Mouse (Mus musculus): Measurements from ENCODE around the gene 4930556J24Rik. TPM values are rescaled to one million over a fixed set of nuclear protein-coding genes. Genes with fewer than 3 reads are reported as not detected.

Gene 4930556J24Rik
- total RNA-seq (2023): not detected

GRCm38 (mm10) chr11:3976678-3977077 is at the start of gene 4930556J24Rik:
Gene 4930556J24Rik, minus strand, starts transcription at chr11:3976778.

GRCm38 (mm10) chr11:3983291-3983862 is 6.8 kb upstream of the 4930556J24Rik start, which contains the start of gene Gal3st1:
Gene Gal3st1, plus strand, starts transcription at chr11:3983636.

DNA sequence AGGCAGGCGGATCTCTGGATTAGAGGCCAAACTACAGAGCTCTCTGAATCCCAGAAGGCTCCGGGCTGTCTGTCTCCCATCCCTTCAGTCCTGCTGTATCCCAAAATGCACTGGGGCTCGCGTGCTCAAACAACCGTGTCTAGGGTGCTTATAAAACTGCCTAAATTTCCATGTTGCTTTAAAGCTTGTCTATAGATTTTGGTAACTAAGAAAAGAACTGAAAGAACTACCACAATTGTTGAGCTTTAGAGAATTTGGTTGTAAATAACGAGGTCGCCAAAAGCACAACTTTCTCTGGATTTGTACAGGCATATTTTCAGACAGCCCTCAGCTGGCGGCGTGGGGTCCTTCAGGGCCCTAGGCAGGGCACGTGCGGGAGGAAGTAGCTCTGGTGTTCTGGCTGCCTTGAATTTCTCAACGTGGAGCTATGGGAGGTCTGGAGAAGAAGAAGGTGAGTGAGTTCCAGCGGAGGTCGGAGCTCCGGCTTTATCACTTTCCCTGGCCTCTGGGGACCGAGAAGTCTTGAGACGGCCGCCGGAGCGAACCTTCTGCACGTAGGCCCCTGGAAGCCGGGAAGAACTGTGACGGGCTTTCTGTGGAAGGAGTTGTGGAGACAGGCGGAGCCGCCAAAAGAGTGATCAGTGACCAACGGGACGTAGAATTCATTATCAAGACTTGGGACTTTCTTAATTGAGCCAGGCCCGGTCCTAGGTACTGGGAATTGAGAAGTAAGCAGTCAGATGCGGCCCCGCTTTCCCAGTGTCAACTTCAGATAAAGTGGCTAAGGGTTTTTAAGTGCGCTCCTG is 12.8 kb downstream of the 4930556J24Rik start, which contains the start of gene Pes1:
Pes1 (plus strand) TSS at position 366 of the 806 bp plus-strand sequence.

DNA sequence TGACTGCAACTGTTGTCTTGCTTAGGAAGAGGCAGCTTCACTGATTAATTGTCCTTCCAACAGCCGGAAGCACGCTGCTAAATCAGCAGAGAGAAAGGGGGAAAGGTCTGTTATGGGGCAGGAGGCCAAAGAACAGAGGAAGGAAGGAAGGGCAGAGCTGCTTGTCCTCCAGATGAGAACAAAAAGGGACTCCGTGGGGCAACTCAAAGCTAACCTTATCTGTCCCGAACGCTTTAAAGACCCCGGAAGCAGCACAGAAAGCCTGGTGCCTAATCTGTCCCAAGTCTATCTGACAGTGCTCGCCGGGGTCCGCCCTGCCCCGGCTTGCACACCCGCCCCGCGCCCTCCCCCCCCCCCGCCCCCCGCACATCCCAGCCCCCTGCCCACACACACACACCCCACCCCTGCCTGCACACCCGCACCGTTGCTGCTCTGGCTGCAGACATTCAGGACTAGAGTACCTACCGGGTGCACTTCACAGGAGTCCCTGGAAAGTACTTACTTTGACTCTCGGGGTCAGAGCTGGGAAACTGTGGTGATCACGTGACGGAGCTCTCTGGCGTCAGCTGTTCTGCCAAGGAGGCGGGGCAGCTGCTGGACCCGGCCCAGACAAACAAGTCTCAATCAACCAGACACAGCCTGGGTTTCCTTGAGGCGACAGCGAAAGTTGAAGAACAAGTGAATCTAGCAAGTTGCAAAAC is 44.9 kb downstream of the 4930556J24Rik start, which contains the start of gene Tcn2:
Tcn2 (minus strand) TSS at position 649 of the 701 bp plus-strand sequence.

GRCm38 (mm10) chr11:3914109-3914840 is 62.3 kb downstream of the 4930556J24Rik start, which contains the start of gene Slc35e4:
Gene Slc35e4, minus strand, starts transcription at chr11:3914664.

DNA sequence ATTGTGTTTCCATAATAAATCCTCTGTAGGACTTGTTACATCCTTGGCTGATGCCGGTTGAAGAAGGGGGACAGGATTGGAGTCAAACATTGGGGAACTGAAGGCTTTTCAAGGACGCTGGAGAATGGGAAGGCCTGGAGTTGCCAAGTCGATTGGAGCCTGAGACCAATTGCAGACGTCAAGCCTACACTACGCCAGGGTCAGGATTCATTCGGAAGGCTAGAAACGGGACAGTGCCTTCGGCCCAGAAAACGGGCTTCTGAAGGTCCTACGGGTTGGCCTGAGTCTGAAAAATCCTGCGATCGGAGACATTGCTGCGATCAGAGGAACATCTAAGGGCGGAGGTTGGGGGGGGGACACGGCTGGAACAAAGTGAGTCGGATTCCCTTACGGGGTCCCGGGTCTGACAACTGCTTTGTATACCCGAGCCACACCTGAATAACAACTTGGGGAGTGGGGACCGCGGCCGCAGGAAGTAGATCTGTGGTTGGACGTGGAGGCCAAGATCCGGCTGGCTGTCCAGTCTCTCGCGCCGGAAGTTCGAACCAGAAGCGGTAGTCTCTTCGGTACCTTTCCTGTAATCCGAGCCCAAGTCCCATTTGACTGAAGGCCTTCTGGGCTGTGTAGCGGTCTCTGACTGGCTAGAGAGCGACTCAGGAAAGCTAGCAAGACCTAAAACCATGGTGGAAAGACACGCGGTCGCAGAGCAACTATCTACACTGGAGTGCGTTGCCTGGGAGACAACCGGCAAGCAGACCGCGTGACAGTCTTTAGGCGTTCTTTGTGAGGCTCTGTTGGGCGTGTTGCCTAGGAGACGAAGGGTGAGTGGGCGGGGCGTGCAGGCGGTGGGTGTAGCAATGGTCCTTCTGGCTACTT is 81.9 kb downstream of the 4930556J24Rik start, which contains the start of the genes 4921536K21Rik and Dusp18:
4921536K21Rik (minus strand) TSS at position 693 of the 876 bp plus-strand sequence.
Dusp18 (plus strand) TSS at position 835 of the 876 bp plus-strand sequence.

Other genes with a start within 250 kb of the 4930556J24Rik start
- not detected for gene Osbp2, start 112.9 kb downstream of the 4930556J24Rik start, total RNA-seq (2023)
- not detected for gene 4921536K21Rik, start 81.7 kb downstream of the 4930556J24Rik start, total RNA-seq (2023)
- under 1 TPM; 0.62 to 0.79 TPM for gene Dusp18, start 81.5 kb downstream of the 4930556J24Rik start, total RNA-seq (2023)
- gene Slc35e4, start 62.1 kb downstream of the 4930556J24Rik start, total RNA-seq (2023): 1 to 10 TPM; 3.2 to 3.8 TPM
- gene Tcn2, start 44.6 kb downstream of the 4930556J24Rik start, total RNA-seq (2023): 10 to 100 TPM; 10.1 to 12.0 TPM
- 10 to 100 TPM; 66.0 to 70.9 TPM for gene Pes1, start 12.8 kb downstream of the 4930556J24Rik start, total RNA-seq (2023)
- gene Gal3st1, start 6.9 kb upstream of the 4930556J24Rik start, total RNA-seq (2023): not detected
- gene Sec14l4, start 54.7 kb upstream of the 4930556J24Rik start, total RNA-seq (2023): not detected
- gene Sec14l3, start 88.1 kb upstream of the 4930556J24Rik start, total RNA-seq (2023): not detected
- 1 to 10 TPM; 1.3 to 1.6 TPM for gene Mtfp1, start 118.7 kb upstream of the 4930556J24Rik start, total RNA-seq (2023)
- gene Sec14l2, start 146.6 kb upstream of the 4930556J24Rik start, total RNA-seq (2023): 1 to 10 TPM; 1.4 to 1.5 TPM
- gene Rnf215, start 158.4 kb upstream of the 4930556J24Rik start, total RNA-seq (2023): 10 to 100 TPM; 23.2 to 26.3 TPM
- 1 to 10 TPM; 5.7 to 7.2 TPM for gene Ccdc157, start 183.5 kb upstream of the 4930556J24Rik start, total RNA-seq (2023)
- 10 to 100 TPM; 51.6 to 67.0 TPM for gene Sf3a1, start 183.6 kb upstream of the 4930556J24Rik start, total RNA-seq (2023)
- 10 to 100 TPM; 60.5 to 64.0 TPM for gene Tbc1d10a, start 210.0 kb upstream of the 4930556J24Rik start, total RNA-seq (2023)
- gene Castor1, start 241.4 kb upstream of the 4930556J24Rik start, total RNA-seq (2023): 10 to 100 TPM in 1 of 2 experiments, 1 to 10 TPM in 1; 10.0 to 11.8 TPM

All from T-cell, adult 66 days (primary cell).